Mouse (Mus musculus): ENCODE results near the gene Sipa1l3. TPM values are rescaled to one million over a fixed set of nuclear protein-coding genes. Genes with fewer than 3 reads are reported as not detected.

Gene Sipa1l3
- polyA plus RNA-seq, 1 experiment from 2014 or later: 20.5 TPM

DNA sequence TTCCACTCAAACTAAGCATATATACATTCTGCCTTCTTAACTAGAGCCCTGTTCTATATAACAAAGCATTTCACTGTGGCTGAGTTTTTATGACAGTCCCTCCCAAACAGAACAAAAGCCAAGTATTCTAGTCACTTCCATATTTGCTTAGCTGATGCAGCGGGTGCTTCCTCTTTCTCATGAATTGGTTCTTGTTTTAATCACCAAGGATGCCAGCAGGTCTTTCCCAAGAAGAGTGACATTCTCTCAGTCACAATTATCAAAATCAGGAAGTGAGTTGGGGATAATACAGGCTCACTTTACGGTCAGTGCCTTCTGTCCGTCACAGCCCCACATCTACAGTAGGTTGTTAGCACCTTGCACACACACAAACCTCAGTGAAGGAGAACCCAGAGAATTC is 26.6 kb downstream of the Sipa1l3 start:
- no peak overlapping the region; the same call in 1 of the 2 replicates for H3K27ac ChIP-seq
- no peak overlapping the region for H3K4me3 ChIP-seq
- ATAC-seq (ENCODE audit: insufficient number of reproducible peaks, low FRiP score, low TSS enrichment, low read depth): no peak
- no peaks in the 10 kb centered on the region for H3K9me3 ChIP-seq
- no peak overlapping the region for H3K9ac ChIP-seq
- H3K4me1 ChIP-seq: peaks cover 18% of the 10 kb centered on the region
- no peak overlapping the region for H3K4me2 ChIP-seq
- WGBS: 62% methylated on average over 3 of the region's 3 CpGs
- peaks cover 5% of the 10 kb centered on the region; the same call in 1 of the 2 replicates for H3K36me3 ChIP-seq
- H3K27me3 ChIP-seq: no peaks in the 10 kb centered on the region

DNA sequence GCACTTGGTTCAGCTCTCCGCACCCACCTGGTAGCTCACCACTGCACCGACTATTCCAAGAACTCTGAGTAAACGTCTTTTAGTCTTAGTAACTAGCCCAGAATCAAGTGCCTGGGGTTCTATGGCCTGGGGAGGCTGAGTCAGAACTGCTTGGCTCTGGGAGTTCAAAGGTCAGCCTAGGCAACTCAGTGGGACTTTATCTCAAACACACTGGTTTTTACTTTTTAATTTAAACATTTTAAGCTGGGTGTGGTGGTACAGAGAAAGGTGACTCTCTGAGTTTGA is 27.0 kb downstream of the Sipa1l3 start:
- no peaks in the 10 kb centered on the region for H3K27me3 ChIP-seq
- H3K9me3 ChIP-seq: no peaks in the 10 kb centered on the region
- H3K27ac ChIP-seq: no peak overlapping the region
- ATAC-seq (ENCODE audit: insufficient number of reproducible peaks, low FRiP score, low TSS enrichment, low read depth): no peak
- H3K4me1 ChIP-seq: peaks cover 18% of the 10 kb centered on the region
- H3K9ac ChIP-seq: no peak overlapping the region
- H3K4me3 ChIP-seq: no peak overlapping the region
- no peak overlapping the region for H3K4me2 ChIP-seq
- peaks cover 5% of the 10 kb centered on the region; the same call in 1 of the 2 replicates for H3K36me3 ChIP-seq
- WGBS: 69% methylated on average over 3 of the region's 3 CpGs

DNA sequence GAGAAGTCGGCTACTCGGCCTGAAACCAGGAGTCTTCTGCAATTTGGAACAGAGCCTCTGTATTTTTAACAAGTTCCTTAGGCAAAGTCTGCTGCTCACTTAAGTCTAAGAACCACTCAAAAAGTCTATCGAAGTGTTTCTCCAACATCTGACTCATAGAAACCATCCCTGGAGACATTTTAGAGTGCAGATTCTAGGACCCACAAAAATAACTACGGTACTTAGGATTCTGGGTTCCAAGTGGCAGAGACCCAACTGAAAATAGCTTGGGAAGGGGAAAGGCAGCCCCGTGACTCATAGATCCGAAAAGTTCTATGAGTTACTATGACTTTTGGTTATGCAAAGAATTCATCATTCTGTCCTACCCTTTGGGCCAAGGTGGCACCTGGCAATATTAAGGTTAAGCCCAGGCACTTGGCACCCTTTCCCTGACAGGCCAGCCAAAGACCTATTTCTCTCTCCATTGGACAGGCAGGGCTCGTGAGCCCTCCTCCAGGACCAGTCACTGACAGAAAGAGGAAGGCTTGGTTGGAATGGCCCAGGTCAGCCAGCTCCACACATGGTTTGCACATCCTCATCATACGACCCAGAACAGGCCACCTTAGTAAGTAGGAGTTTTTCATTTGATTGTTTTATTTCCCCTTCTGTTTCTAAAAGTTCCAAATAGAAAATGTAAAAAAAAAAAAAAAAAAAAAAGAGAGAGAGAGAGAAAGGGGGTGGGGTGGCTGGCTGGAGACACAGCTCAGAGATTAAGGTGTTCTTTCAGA is 27.6 kb downstream of the Sipa1l3 start:
- H3K27me3 ChIP-seq: no peaks in the 10 kb centered on the region
- peak overlapping the region; percentile 52 for H3K27ac ChIP-seq
- 52% methylated on average over 8 of the region's 8 CpGs for WGBS
- H3K4me1 ChIP-seq: peaks cover 18% of the 10 kb centered on the region
- H3K4me2 ChIP-seq: no peak overlapping the region
- no peak overlapping the region for H3K9ac ChIP-seq
- no peaks in the 10 kb centered on the region for H3K9me3 ChIP-seq
- H3K36me3 ChIP-seq: peaks cover 5% of the 10 kb centered on the region; the same call in 1 of the 2 replicates
- no peak overlapping the region for H3K4me3 ChIP-seq
- no peak for ATAC-seq (ENCODE audit: insufficient number of reproducible peaks, low FRiP score, low TSS enrichment, low read depth)

DNA sequence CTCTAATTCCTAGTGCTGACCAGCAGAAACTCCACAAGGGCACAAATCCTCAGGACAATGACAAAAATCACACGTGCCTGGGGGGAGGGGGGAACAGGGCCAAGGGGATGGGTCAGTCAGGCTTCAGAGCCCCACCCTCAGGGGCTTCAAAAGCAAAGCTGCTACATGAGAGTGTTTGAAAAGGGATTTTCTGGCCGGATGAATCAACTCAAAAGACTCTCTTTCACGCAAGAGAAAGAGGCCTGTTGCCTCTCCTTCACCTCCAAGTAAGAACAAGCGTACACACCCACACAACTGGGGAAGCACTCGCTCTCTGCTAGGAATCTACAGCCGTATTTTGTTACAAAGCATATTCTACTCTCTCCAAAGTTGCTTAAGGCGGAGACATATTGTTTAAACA is 28.6 kb downstream of the Sipa1l3 start:
- Histone ChIP-seq H3K9ac (no peak overlapping the region), H3K36me3 (peaks cover 5% of the 10 kb centered on the region; the same call in 1 of the 2 replicates), H3K27ac (0 out of 2 replicates have a peak overlapping the region, but pooled peaks have one; percentile 52), H3K4me3 (no peak overlapping the region), H3K4me2 (no peak overlapping the region), H3K27me3 (no peaks in the 10 kb centered on the region), H3K4me1 (peaks cover 18% of the 10 kb centered on the region), H3K9me3 (no peaks in the 10 kb centered on the region)
- WGBS: 39% methylated on average over 7 of the region's 7 CpGs
- no peak for ATAC-seq (ENCODE audit: insufficient number of reproducible peaks, low FRiP score, low TSS enrichment, low read depth)

DNA sequence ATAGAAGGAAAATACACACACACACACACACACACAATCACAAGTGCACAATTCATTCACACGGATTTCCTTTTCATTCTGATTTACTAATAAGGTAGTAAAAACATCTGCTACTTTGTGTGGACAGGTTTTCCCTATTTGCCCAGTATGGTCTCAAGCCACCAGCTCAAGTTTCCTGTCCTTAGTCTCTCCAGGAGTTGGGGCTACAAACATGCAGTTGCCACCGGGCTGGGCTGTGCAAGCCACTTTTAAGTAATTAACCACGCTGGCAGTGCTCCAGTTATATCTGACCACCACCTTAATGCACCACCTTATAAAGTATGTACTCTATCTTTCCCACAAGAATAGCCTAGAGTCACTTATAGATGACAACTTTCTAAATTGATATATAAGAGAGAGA is 29.1 kb downstream of the Sipa1l3 start:
- no peak for ATAC-seq (ENCODE audit: insufficient number of reproducible peaks, low FRiP score, low TSS enrichment, low read depth)

DNA sequence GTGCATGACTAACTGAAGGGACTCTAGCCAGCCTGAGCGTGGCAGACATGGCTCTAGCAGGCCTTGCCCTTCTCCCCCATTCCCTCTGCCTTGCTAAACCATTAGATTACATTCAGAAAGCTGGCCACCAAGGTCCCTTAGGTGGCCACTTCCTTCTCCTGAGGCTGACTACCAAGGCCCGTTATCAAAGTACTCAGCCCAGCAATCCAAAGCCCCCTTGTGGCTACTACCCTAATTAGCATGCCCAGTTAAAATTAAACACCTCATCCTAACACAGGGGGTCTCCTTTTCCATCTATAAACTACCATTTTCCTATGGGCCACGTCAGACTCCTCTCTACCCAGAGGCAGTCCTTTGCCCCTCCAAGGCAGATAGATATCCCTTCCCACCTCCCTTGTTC is 31.7 kb downstream of the Sipa1l3 start:
- Histone ChIP-seq H3K9ac (no peak overlapping the region), H3K27me3 (no peaks in the 10 kb centered on the region), H3K27ac (no peak overlapping the region), H3K36me3 (no peaks in the 10 kb centered on the region), H3K4me3 (no peak overlapping the region), H3K4me2 (no peak overlapping the region), H3K9me3 (no peaks in the 10 kb centered on the region), H3K4me1 (peaks cover 41% of the 10 kb centered on the region)
- no peak for ATAC-seq (ENCODE audit: insufficient number of reproducible peaks, low FRiP score, low TSS enrichment, low read depth)
- 74% methylated on average over 3 of the region's 3 CpGs for WGBS

More for the DNA sequence above, 29.1 kb downstream of the Sipa1l3 start:
- WGBS: 16% methylated on average over 3 of the region's 3 CpGs
- no peaks in the 10 kb centered on the region for H3K27me3 ChIP-seq
- H3K27ac ChIP-seq: no peak overlapping the region
- H3K9me3 ChIP-seq: no peaks in the 10 kb centered on the region
- H3K36me3 ChIP-seq: peaks cover 2% of the 10 kb centered on the region; the same call in 1 of the 2 replicates
- H3K4me2 ChIP-seq: no peak overlapping the region
- H3K4me1 ChIP-seq: peaks cover 22% of the 10 kb centered on the region
- no peak overlapping the region for H3K9ac ChIP-seq
- H3K4me3 ChIP-seq: no peak overlapping the region

DNA sequence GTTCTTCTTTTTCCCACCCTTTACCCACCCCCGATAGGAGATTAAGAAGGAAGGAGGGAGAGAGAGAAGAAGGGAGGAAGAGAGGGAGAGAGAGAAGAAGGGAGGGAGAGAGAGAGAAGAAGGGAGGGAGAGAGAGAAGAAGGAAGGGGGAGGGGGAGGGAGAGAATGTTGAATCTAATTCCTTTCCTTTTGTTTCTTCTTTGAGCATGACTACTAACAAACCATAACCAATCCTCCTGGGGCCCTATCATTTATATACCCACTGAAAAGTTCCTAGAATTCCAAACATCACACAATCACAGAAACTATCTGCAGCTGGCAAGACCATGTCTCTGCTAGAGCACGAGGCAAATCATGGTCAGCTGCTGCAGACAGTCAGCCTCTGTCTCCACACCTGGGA is 32.7 kb downstream of the Sipa1l3 start:
- Histone ChIP-seq H3K27ac (no peak overlapping the region), H3K4me1 (peaks cover 45% of the 10 kb centered on the region), H3K4me3 (no peak overlapping the region), H3K9ac (no peak overlapping the region), H3K4me2 (no peak overlapping the region), H3K27me3 (no peaks in the 10 kb centered on the region), H3K9me3 (no peaks in the 10 kb centered on the region), H3K36me3 (no peaks in the 10 kb centered on the region)
- 52% methylated on average over 2 of the region's 2 CpGs for WGBS
- no peak for ATAC-seq (ENCODE audit: insufficient number of reproducible peaks, low FRiP score, low TSS enrichment, low read depth)

DNA sequence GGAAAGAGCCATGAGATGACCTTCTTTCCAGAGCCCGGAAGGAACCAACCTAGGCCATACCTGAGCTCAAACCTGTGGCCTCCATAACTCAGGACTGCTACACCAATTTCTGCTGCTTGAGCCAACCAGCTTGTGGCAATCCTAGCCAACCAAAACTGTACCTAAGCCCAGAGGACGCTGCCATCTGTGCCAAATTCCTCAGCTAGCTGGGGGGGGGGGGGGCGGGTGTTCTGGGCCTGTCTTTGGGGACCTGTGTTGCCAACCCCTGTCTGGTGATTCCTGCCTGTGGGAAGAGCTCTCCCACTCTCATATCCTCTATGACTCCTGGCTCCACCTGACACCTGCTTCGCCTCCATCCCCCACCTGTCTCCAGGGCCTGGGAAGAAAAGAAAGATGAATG is 34.9 kb downstream of the Sipa1l3 start:
- H3K4me3 ChIP-seq: no peak overlapping the region
- no peaks in the 10 kb centered on the region for H3K27me3 ChIP-seq
- peaks cover 41% of the 10 kb centered on the region for H3K4me1 ChIP-seq
- H3K36me3 ChIP-seq: no peaks in the 10 kb centered on the region
- ATAC-seq (ENCODE audit: insufficient number of reproducible peaks, low FRiP score, low TSS enrichment, low read depth): 0 out of 2 replicates have a peak, but pooled peaks have one; percentile 9
- WGBS: 51% methylated on average over 4 of the region's 4 CpGs
- H3K27ac ChIP-seq: peak overlapping the region; percentile 75
- no peak overlapping the region for H3K4me2 ChIP-seq
- no peaks in the 10 kb centered on the region for H3K9me3 ChIP-seq
- H3K9ac ChIP-seq: no peak overlapping the region

DNA sequence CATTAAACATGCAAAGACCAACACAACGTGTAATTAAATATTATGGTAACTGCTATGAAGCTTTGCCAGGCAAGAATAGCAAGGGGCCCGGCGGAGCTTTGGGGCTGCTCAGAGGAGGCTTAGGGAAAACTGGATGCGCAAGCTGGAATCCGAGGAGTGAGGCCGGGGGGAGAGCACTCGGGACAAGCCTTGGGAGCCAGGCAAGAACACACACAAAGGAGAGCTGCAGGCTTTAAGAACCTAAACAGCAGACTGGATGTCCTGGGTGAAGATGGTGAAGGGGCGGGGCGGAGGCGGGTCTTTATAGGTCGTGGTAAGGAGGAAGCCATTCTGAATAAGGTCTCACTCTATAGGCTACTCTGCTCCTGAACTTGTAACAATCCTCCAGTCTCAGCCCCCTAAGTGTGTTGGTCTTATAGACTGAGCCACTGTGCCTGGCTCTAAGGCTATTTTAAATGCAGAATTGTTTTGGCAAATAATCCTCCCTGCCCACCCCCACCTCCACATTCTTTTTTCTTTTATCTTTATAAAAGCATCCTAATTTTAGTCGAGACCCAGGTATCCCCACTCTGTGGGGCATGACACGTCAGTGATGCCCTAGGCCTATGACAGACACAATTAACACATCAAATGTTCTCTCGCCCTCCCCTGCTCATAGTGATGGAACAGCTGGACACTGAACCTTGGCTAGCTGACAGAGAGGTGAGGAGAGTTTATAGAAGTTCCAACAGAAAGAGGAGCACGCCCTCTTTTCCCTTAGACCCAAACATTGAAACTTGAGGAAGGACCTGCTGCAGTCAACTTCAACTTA is 36.9 kb downstream of the Sipa1l3 start:
- no peaks in the 10 kb centered on the region for H3K27me3 ChIP-seq
- H3K36me3 ChIP-seq: no peaks in the 10 kb centered on the region
- peak overlapping the region; percentile 84 for H3K27ac ChIP-seq
- no peak overlapping the region for H3K9ac ChIP-seq
- peak; percentile 68 for ATAC-seq (ENCODE audit: insufficient number of reproducible peaks, low FRiP score, low TSS enrichment, low read depth)
- peaks cover 51% of the 10 kb centered on the region for H3K4me1 ChIP-seq
- 35% methylated on average over 15 of the region's 15 CpGs for WGBS
- no peaks in the 10 kb centered on the region for H3K9me3 ChIP-seq
- H3K4me3 ChIP-seq: peak overlapping the region; percentile 2; the same call in 1 of the 2 replicates
- peak overlapping the region; percentile 29; the same call in 1 of the 2 replicates for H3K4me2 ChIP-seq

DNA sequence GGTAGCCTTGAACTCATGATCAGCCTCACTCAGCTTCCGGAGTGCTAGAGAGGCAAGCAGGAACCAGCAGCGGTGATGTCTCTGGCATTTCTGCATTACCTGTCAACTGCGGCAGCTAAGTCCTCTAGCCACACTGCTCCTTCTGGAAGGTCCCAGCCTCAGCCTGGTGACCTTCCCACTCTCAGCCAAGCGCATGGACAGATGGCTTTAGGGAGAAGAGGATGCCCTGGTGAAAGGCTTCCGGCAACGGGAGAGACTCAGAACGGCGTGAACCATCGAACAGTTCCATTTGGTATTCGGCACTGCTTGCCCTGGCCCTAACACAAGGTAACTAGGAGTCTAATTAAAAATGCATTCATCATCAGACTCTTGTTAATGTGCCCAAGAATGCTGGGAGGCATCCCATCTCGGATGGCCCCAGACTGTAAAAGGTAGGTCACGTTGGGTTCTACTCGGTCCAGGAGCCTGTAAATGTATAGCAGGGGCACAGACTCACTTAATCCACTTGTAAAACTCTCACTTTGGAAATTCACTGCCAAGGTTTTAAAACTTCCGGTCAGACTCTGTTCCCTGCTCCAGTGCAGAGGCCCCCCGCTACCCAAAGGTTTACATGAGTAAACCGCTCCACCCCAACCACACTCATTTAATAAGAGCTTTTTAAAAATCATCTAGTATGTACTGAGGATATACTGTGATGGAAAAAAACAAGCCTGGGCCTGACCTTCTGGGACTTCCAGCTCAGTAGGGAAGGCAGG is 37.7 kb downstream of the Sipa1l3 start:
- Histone ChIP-seq H3K27me3 (no peaks in the 10 kb centered on the region), H3K9ac (no peak overlapping the region), H3K4me2 (peak overlapping the region; percentile 29), H3K36me3 (no peaks in the 10 kb centered on the region), H3K27ac (peak overlapping the region; percentile 84), H3K4me3 (no peak overlapping the region), H3K9me3 (no peaks in the 10 kb centered on the region), H3K4me1 (peaks cover 51% of the 10 kb centered on the region)
- WGBS: 29% methylated on average over 16 of the region's 16 CpGs
- no peak; the same call in none of the 2 replicates for ATAC-seq (ENCODE audit: insufficient number of reproducible peaks, low FRiP score, low TSS enrichment, low read depth)

DNA sequence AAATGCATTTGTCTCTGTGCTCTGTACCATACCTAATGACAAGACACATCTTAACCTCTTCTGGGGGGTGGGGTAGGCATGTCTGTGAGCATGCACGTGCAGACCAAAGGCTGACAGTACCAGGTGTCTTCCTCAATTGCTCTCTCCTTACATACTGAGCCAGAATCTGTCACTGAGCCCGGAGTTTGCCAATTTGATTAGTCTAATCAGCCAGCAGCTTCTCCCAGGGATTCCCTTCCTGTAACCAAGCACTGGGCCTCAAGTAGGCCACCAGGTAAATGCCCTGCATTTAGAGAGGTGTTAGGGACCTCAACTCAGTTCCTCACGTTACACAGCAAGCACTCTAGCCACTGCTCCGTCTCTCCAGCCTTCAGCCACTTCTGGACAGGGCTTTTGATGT is 38.3 kb downstream of the Sipa1l3 start:
- Histone ChIP-seq H3K4me1 (peaks cover 51% of the 10 kb centered on the region), H3K4me2 (peak overlapping the region; percentile 20; the same call in 1 of the 2 replicates), H3K27ac (peak overlapping the region; percentile 84), H3K4me3 (no peak overlapping the region), H3K27me3 (no peaks in the 10 kb centered on the region), H3K9ac (no peak overlapping the region), H3K36me3 (no peaks in the 10 kb centered on the region), H3K9me3 (no peaks in the 10 kb centered on the region)
- ATAC-seq (ENCODE audit: insufficient number of reproducible peaks, low FRiP score, low TSS enrichment, low read depth): no peak
- 65% methylated on average over 4 of the region's 4 CpGs for WGBS
